Mouse (Mus musculus): ENCODE data around the gene Lamp2. TPM values are rescaled to one million over a fixed set of nuclear protein-coding genes. Genes with fewer than 3 reads are reported as not detected.
"Not testable (repeated sequence)": the region's sequence is repeated elsewhere in the genome, so short reads cannot be mapped to it uniquely, and the experiment has no call there.

Gene Lamp2
- polyA plus RNA-seq, 1 experiment, result 58.9 TPM

GRCm38 (mm10) chrX:38403879-38404278 is 52.4 kb downstream of the Lamp2 start:
- Histone ChIP-seq H3K4me1 (replicated peaks; ENCODE audit: control insufficient read depth, insufficient read depth, low read length) (no peaks in the 10 kb centered on the region), H3K27me3 (ENCODE audit: control insufficient read depth, insufficient read depth, low read length) (no peaks in the 10 kb centered on the region), H3K27ac (ENCODE audit: control insufficient read depth, insufficient read depth, low read length) (no peak overlapping the region), H3K36me3 (ENCODE audit: control insufficient read depth, insufficient read depth, low read length) (no peaks in the 10 kb centered on the region), H3K4me3 (ENCODE audit: control insufficient read depth, insufficient read depth, low read length) (no peak overlapping the region)
- TF ChIP-seq POLR2A (IDR thresholded peaks at IDR 0.05; ENCODE audit: control insufficient read depth, extremely low read depth, insufficient read depth, low read length, poor library complexity) (no peak), CTCF (IDR thresholded peaks at IDR 0.05; ENCODE audit: borderline replicate concordance, control insufficient read depth, extremely low read depth, insufficient read depth, low read length, poor library complexity) (no peak)
- WGBS, result 90% methylated on average over 3 of the region's 3 CpGs
- no peak for DNase-seq

- no peak for DNase-seq
- TF ChIP-seq POLR2A (IDR thresholded peaks at IDR 0.05; ENCODE audit: control insufficient read depth, extremely low read depth, insufficient read depth, low read length, poor library complexity) (no peak), CTCF (IDR thresholded peaks at IDR 0.05; ENCODE audit: borderline replicate concordance, control insufficient read depth, extremely low read depth, insufficient read depth, low read length, poor library complexity) (no peak)
- Histone ChIP-seq H3K36me3 (ENCODE audit: control insufficient read depth, insufficient read depth, low read length) (no peaks in the 10 kb centered on the region), H3K4me1 (replicated peaks; ENCODE audit: control insufficient read depth, insufficient read depth, low read length) (no peaks in the 10 kb centered on the region), H3K27ac (ENCODE audit: control insufficient read depth, insufficient read depth, low read length) (no peak overlapping the region), H3K4me3 (ENCODE audit: control insufficient read depth, insufficient read depth, low read length) (no peak overlapping the region), H3K27me3 (ENCODE audit: control insufficient read depth, insufficient read depth, low read length) (no peaks in the 10 kb centered on the region)
- WGBS, result 98% methylated on average over 5 of the region's 5 CpGs
Observed at GRCm38 (mm10) chrX:38402981-38403380, 53.3 kb downstream of the Lamp2 start.

- TF ChIP-seq CTCF (IDR thresholded peaks at IDR 0.05; ENCODE audit: borderline replicate concordance, control insufficient read depth, extremely low read depth, insufficient read depth, low read length, poor library complexity) (no peak), POLR2A (IDR thresholded peaks at IDR 0.05; ENCODE audit: control insufficient read depth, extremely low read depth, insufficient read depth, low read length, poor library complexity) (no peak)
- Histone ChIP-seq H3K36me3 (ENCODE audit: control insufficient read depth, insufficient read depth, low read length) (no peaks in the 10 kb centered on the region), H3K27me3 (ENCODE audit: control insufficient read depth, insufficient read depth, low read length) (no peaks in the 10 kb centered on the region), H3K27ac (ENCODE audit: control insufficient read depth, insufficient read depth, low read length) (no peak overlapping the region), H3K4me1 (replicated peaks; ENCODE audit: control insufficient read depth, insufficient read depth, low read length) (no peaks in the 10 kb centered on the region), H3K4me3 (ENCODE audit: control insufficient read depth, insufficient read depth, low read length) (no peak overlapping the region)
- WGBS, result 89% methylated on average over 6 of the region's 6 CpGs
- DNase-seq, result no peak
Observed at GRCm38 (mm10) chrX:38402004-38402403, 54.2 kb downstream of the Lamp2 start.

DNA sequence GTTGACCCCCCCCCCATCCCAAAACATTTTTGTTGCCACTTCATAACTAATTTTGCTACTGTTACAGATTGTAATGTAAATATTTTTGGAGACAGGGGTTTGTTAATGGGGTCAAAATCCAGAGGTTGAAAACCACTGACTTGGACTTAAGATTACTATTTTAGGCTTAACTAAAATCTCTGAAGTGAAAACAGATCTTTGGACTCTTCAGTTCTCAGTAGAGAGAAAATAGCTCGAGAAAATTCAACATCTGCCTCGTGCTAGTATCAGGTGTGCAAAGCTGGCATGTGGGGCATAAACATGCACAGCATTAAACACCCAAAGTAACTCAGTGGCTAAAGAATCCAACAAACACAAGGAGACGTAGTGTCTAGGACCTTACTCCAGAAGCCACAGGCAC is 55.6 kb downstream of the Lamp2 start:
- DNase-seq, result no peak
- H3K4me1 ChIP-seq (replicated peaks; ENCODE audit: control insufficient read depth, insufficient read depth, low read length), result no peaks in the 10 kb centered on the region
- TF ChIP-seq POLR2A (IDR thresholded peaks at IDR 0.05; ENCODE audit: control insufficient read depth, extremely low read depth, insufficient read depth, low read length, poor library complexity) (no peak), CTCF (IDR thresholded peaks at IDR 0.05; ENCODE audit: borderline replicate concordance, control insufficient read depth, extremely low read depth, insufficient read depth, low read length, poor library complexity) (no peak)
- H3K36me3 ChIP-seq (ENCODE audit: control insufficient read depth, insufficient read depth, low read length), result no peaks in the 10 kb centered on the region
- H3K4me3 ChIP-seq (ENCODE audit: control insufficient read depth, insufficient read depth, low read length), result no peak overlapping the region
- WGBS, result 89% methylated on average over 3 of the region's 3 CpGs
- H3K27me3 ChIP-seq (ENCODE audit: control insufficient read depth, insufficient read depth, low read length), result no peaks in the 10 kb centered on the region
- H3K27ac ChIP-seq (ENCODE audit: control insufficient read depth, insufficient read depth, low read length), result no peak overlapping the region

GRCm38 (mm10) chrX:38399671-38400070 is 56.6 kb downstream of the Lamp2 start:
- 100% methylated on average over 1 of the region's 1 CpGs for WGBS
- Histone ChIP-seq H3K36me3 (ENCODE audit: control insufficient read depth, insufficient read depth, low read length) (no peaks in the 10 kb centered on the region), H3K4me1 (replicated peaks; ENCODE audit: control insufficient read depth, insufficient read depth, low read length) (no peaks in the 10 kb centered on the region), H3K4me3 (ENCODE audit: control insufficient read depth, insufficient read depth, low read length) (no peak overlapping the region), H3K27me3 (ENCODE audit: control insufficient read depth, insufficient read depth, low read length) (no peaks in the 10 kb centered on the region), H3K27ac (ENCODE audit: control insufficient read depth, insufficient read depth, low read length) (no peak overlapping the region)
- DNase-seq, result no peak
- TF ChIP-seq CTCF (IDR thresholded peaks at IDR 0.05; ENCODE audit: borderline replicate concordance, control insufficient read depth, extremely low read depth, insufficient read depth, low read length, poor library complexity) (no peak), POLR2A (IDR thresholded peaks at IDR 0.05; ENCODE audit: control insufficient read depth, extremely low read depth, insufficient read depth, low read length, poor library complexity) (no peak)

DNA sequence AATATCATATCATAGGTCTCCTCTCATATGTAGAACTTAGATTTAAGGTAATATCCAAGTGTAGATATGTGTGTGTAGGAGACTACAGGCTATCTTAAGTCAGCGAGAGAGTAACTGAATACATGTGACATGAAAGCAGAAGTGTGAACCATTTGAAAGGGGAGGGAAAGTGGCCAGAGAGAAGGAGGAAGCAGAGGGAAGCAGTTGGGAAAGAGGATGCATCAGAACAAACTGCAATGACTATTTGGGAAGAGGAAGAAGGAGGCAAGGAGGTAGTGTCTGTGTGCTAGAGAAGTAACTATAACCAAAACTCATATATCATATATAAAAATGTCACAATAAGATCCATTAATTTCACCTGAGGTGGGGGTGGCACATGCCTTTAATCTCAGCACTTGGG is 83.1 kb downstream of the Lamp2 start:
- H3K27me3 ChIP-seq (ENCODE audit: control insufficient read depth, insufficient read depth, low read length); DNase-seq; H3K4me1 ChIP-seq (replicated peaks; ENCODE audit: control insufficient read depth, insufficient read depth, low read length); H3K4me3 ChIP-seq (ENCODE audit: control insufficient read depth, insufficient read depth, low read length); H3K36me3 ChIP-seq (ENCODE audit: control insufficient read depth, insufficient read depth, low read length); H3K27ac ChIP-seq (ENCODE audit: control insufficient read depth, insufficient read depth, low read length): not testable (repeated sequence)
- 63% methylated on average over 1 of the region's 1 CpGs for WGBS

DNA sequence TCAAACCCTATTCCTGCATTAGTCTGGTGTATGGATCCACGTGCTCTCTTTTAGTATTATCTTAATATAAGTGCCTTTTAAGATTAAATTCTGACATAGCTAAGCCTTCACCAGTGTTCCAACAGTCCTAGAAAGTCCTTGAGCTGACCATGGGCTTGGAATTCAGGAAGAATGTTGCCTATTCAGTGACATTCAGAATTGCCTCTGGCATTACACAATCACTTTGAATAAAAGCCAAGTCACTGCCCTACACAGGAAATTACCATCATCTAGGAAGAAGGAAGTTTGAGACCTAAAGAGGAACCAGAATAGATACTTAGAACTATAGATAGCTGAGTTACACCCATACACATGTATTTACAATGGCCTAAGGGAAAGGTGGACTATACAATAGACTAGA is 91.6 kb downstream of the Lamp2 start:
- not testable (repeated sequence) for DNase-seq

More for the DNA sequence above, 91.6 kb downstream of the Lamp2 start:
- WGBS, result 81% methylated on average over 1 of the region's 1 CpGs
- H3K4me3 ChIP-seq (ENCODE audit: control insufficient read depth, insufficient read depth, low read length); H3K27me3 ChIP-seq (ENCODE audit: control insufficient read depth, insufficient read depth, low read length); H3K36me3 ChIP-seq (ENCODE audit: control insufficient read depth, insufficient read depth, low read length); H3K27ac ChIP-seq (ENCODE audit: control insufficient read depth, insufficient read depth, low read length); H3K4me1 ChIP-seq (replicated peaks; ENCODE audit: control insufficient read depth, insufficient read depth, low read length): not testable (repeated sequence)

All from thymus, adult 2 months (tissue).